Mouse (Mus musculus) neural tube, embryonic 12.5 days (tissue): Measurements from ENCODE around the gene Bri3. TPM values are rescaled to one million over a fixed set of nuclear protein-coding genes. Genes with fewer than 3 reads are reported as not detected.

Experiments used
- ATAC-seq: fragments of 200-750 bp; cut with Nextera tagmentation; 2 replicates; pipeline ENCODE4 v1.8.0; 2017; ENCODE audit warnings: low read depth, mild to moderate bottlenecking, moderate TSS enrichment, moderate library complexity; ENCODE audit not compliant: low FRiP score
- H3K27ac ChIP-seq: fragments of 300-500 bp; sonication (generic); 2 replicates; pipeline ENCODE4 v1.5.1; 2016
- H3K27me3 ChIP-seq: fragments of 300-500 bp; sonication (generic); replicated peaks from 2 replicates; pipeline ENCODE4 v1.6.1; 2016; ENCODE audit warnings: mild to moderate bottlenecking
- H3K36me3 ChIP-seq: fragments of 300-500 bp; sonication (generic); 2 replicates; pipeline ENCODE4 v1.6.1; 2016; ENCODE audit warnings: mild to moderate bottlenecking
- H3K4me1 ChIP-seq: fragments of 300-500 bp; sonication (generic); 2 replicates; pipeline ENCODE4 v1.6.1; 2016
- H3K4me2 ChIP-seq: fragments of 300-500 bp; sonication (generic); replicated peaks from 2 replicates; pipeline ENCODE4 v1.6.1; 2016; ENCODE audit warnings: mild to moderate bottlenecking
- H3K4me3 ChIP-seq: fragments of 300-500 bp; sonication (generic); 2 replicates; pipeline ENCODE4 v1.5.1; 2016
- H3K9ac ChIP-seq: fragments of 300-500 bp; sonication (generic); 2 replicates; pipeline ENCODE4 v1.6.1; 2016; ENCODE audit warnings: mild to moderate bottlenecking
- H3K9me3 ChIP-seq: fragments of 300-500 bp; sonication (generic); 2 replicates; pipeline ENCODE4 v1.6.1; 2016; ENCODE audit warnings: mild to moderate bottlenecking
- WGBS: fragments of 180-500 bp; shearing (Covaris S2); methylation state at CpG from one replicate; pipeline ENCODE4 v1.1.7; 2016; 5-methylcytosine and 5-hydroxymethylcytosine counted together
- polyA plus RNA-seq: library from polyadenylated mRNA; unstranded; fragments of >200 nt; fragmentation: Nextera tagmentation; extraction: Ambion mirVana; gene quantifications from 2 replicates; pipeline ENCODE4 v1.2.1, GENCODE M21; 2016

Bri3 gene
- polyA plus RNA-seq, 1 experiment from 2014 or later = 148 TPM

DNA sequence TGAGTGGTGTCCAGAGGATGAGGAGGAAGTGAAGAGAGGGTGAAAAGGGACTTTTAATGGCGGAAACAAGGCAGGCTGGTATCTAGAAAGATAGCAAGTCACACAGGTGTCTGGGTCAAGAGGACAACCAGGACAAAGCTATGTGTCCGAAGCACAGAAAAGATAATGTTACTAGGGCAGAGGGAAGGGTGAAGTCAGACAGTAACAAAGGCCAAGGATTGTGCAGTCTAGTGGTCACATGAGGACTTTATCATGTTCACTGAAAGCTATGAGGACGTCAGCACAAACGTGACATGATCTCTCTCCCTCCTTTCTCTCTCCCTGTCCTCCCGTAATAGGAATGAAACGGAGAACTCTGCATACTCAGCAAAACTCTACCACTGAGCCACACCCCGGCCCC, 136.5 kb downstream of the Bri3 start:
- Histone ChIP-seq H3K9ac (no peak overlapping the region), H3K4me1 (no peaks in the 10 kb centered on the region), H3K27ac (no peak overlapping the region), H3K27me3 (no peaks in the 10 kb centered on the region), H3K4me3 (no peak overlapping the region), H3K9me3 (peaks cover 5% of the 10 kb centered on the region; the same call in 1 of the 2 replicates), H3K4me2 (no peak overlapping the region), H3K36me3 (no peaks in the 10 kb centered on the region)
- no peak for ATAC-seq
- WGBS = 94% methylated on average over 7 of the region's 7 CpGs

DNA sequence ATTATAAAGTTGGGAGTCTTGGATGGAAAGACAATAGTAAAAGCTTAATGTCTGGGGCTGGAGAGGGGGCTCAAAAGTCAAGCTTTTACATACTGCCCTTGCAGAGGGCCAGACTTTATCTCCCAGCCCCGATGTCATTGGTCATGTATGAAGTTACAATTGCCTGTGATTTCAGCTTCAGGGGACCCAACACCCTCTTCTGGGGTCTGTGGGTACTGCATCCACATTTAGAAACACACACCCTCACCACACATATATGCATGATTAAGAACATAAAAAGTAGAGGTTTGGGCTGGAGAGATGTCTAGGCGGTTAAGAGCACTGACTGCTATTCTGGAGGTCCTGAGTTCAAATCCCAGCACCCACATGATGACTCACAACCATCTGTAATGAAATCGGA, 137.5 kb downstream of the Bri3 start:
- Histone ChIP-seq H3K27me3 (no peaks in the 10 kb centered on the region), H3K4me3 (no peak overlapping the region), H3K9me3 (peaks cover 5% of the 10 kb centered on the region; the same call in 1 of the 2 replicates), H3K4me2 (no peak overlapping the region), H3K36me3 (no peaks in the 10 kb centered on the region), H3K9ac (no peak overlapping the region), H3K27ac (no peak overlapping the region), H3K4me1 (no peaks in the 10 kb centered on the region)
- WGBS = 85% methylated on average over 3 of the region's 3 CpGs
- ATAC-seq = no peak

DNA sequence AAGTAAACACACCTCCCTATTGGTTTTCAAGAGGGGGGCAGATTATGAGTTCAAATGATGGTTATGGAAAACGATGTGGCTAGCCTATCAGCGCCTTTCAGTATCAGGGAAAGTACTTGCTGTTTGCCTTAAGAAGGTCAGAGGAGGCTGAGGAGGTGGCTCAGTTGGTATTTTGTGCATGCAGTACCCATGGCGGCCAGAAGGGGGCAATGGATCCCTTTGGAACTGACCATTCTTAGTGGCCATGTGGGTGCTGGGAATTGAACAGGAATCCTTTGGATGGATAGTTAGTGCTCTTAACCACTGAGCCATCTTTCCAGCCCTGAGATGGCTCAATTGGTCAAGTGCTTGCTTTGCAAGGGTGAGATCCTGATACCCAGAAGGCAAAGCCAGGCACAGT, 139.7 kb downstream of the Bri3 start:
- no peak overlapping the region for H3K4me2 ChIP-seq
- 67% methylated on average over 3 of the region's 3 CpGs for WGBS

DNA sequence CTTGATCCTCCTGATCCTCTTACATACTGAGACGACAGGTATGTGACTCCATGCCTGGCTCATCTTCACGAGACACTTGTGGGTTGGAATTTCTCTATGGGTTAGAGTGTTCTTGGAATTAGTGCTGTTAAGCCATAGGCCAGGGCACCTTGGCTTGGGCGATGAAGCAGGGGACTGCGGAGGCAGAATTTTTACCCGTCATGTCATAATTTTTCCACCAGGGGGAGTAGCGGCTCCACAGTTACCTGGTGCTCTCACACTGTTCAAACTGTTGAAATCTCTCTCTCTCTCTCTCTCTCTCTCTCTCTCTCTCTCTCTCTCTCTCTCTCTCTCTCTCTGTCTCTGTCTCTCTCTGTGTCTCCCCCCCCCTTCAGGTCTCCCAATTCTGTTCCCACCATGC, 143.6 kb downstream of the Bri3 start:
- WGBS = 10% methylated on average over 6 of the region's 6 CpGs
- no peak overlapping the region for H3K4me3 ChIP-seq
- H3K9me3 ChIP-seq = peaks cover 5% of the 10 kb centered on the region; the same call in 1 of the 2 replicates
- ATAC-seq = no peak
- no peak overlapping the region for H3K27ac ChIP-seq
- H3K27me3 ChIP-seq = no peaks in the 10 kb centered on the region
- H3K9ac ChIP-seq = no peak overlapping the region
- no peaks in the 10 kb centered on the region for H3K36me3 ChIP-seq
- H3K4me1 ChIP-seq = no peaks in the 10 kb centered on the region
- no peak overlapping the region for H3K4me2 ChIP-seq

More for the DNA sequence above, 139.7 kb downstream of the Bri3 start:
- ATAC-seq = no peak
- Histone ChIP-seq H3K4me1 (no peaks in the 10 kb centered on the region), H3K36me3 (no peaks in the 10 kb centered on the region), H3K27ac (no peak overlapping the region), H3K9ac (no peak overlapping the region), H3K9me3 (peaks cover 5% of the 10 kb centered on the region; the same call in 1 of the 2 replicates), H3K27me3 (no peaks in the 10 kb centered on the region), H3K4me3 (no peak overlapping the region)

DNA sequence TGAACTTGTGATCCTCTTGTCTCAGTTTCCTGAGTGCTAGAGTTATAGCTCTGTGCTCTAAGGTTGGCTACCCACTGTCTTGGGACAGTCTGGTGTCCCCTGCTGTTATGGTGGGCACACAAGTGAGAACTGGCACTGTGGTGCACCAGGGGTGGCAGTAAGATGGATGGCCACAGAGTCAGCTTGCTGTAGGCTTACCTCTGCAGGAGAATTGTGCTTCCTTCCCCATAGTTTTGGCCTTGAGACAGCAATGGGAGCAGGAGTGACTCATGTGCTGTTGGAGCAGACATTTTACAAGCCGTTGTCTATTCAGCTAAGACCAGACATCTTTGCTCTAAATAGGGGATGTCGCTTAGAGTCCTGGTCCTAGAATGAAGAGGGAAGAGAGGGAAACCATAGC, 149.9 kb downstream of the Bri3 start:
- H3K4me1 ChIP-seq = no peaks in the 10 kb centered on the region
- 83% methylated on average over 2 of the region's 2 CpGs for WGBS
- no peaks in the 10 kb centered on the region for H3K9me3 ChIP-seq

DNA sequence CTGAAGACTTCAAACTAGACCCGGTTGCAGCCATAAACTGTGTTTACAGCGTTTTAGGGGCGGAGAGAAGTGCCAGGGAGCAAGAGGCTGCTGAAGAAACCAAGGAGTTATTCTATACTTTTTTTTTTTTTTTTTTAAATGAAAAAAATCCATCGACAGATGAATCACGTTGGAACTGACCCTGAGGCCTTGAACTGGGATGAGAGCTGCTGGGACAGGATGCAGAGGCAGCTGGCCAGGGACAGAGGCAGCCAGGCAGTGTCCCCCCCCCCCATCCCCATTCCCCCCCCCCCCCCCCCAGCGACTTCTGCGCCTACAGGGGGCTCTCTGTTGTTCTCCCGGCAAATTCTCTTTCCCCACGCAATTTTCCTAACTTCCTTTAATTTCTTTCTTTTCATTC, 153.3 kb downstream of the Bri3 start:
- Histone ChIP-seq H3K4me1 (no peaks in the 10 kb centered on the region), H3K27me3 (no peaks in the 10 kb centered on the region), H3K9me3 (no peaks in the 10 kb centered on the region), H3K27ac (no peak overlapping the region), H3K36me3 (no peaks in the 10 kb centered on the region), H3K4me3 (no peak overlapping the region), H3K4me2 (no peak overlapping the region), H3K9ac (no peak overlapping the region)
- 14% methylated on average over 5 of the region's 9 CpGs for WGBS
- ATAC-seq = no peak

More for the DNA sequence above, 149.9 kb downstream of the Bri3 start:
- Histone ChIP-seq H3K4me2 (no peak overlapping the region), H3K27ac (no peak overlapping the region), H3K36me3 (no peaks in the 10 kb centered on the region), H3K9ac (no peak overlapping the region), H3K4me3 (no peak overlapping the region), H3K27me3 (no peaks in the 10 kb centered on the region)
- ATAC-seq = no peak

DNA sequence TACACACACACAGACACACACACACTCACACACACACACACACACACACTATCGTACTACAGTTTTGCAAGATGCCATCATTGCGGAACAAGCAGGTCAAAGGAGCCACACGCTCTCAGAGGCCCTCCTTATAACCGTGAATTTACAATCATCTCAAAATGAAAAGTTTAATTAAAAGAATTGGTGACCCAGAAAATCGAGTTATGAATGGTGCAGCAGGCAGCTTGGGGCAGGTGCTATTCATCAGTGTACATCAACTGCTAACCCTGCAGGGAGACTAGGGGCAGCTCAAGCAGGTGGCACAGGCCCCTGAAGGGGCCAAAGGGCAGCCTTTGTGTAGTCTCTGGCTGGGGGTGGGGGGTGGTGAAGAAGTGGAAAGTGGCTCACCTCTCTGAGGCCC, 156.6 kb downstream of the Bri3 start:
- Histone ChIP-seq H3K4me2 (no peak overlapping the region), H3K36me3 (no peaks in the 10 kb centered on the region), H3K27ac (no peak overlapping the region), H3K4me3 (no peak overlapping the region), H3K9me3 (no peaks in the 10 kb centered on the region), H3K4me1 (no peaks in the 10 kb centered on the region), H3K27me3 (no peaks in the 10 kb centered on the region), H3K9ac (no peak overlapping the region)
- no peak for ATAC-seq
- WGBS = 33% methylated on average over 5 of the region's 5 CpGs

DNA sequence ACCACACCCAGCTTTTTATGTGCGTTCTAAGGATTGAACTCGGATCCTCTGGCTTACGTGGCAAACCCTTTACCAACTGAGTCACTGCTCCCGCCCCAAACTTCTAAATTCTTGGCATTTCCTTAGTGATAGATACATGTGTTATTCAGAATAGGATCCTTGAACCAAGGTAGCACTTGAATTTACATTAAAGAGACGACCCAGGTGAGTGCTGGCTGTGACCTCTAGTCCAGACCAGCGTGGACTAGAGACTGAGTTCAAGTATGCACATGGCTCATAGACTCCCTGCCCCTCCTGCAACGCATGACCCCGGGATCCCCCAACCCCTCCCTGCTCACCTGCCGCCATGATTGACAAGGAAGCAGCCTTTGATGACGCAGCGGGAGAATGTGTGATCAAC, 162.0 kb downstream of the Bri3 start:
- WGBS = 87% methylated on average over 11 of the region's 11 CpGs
- Histone ChIP-seq H3K9ac (no peak overlapping the region), H3K27ac (no peak overlapping the region), H3K36me3 (no peaks in the 10 kb centered on the region), H3K27me3 (no peaks in the 10 kb centered on the region), H3K4me1 (no peaks in the 10 kb centered on the region), H3K4me2 (no peak overlapping the region), H3K9me3 (no peaks in the 10 kb centered on the region), H3K4me3 (no peak overlapping the region)
- no peak for ATAC-seq

DNA sequence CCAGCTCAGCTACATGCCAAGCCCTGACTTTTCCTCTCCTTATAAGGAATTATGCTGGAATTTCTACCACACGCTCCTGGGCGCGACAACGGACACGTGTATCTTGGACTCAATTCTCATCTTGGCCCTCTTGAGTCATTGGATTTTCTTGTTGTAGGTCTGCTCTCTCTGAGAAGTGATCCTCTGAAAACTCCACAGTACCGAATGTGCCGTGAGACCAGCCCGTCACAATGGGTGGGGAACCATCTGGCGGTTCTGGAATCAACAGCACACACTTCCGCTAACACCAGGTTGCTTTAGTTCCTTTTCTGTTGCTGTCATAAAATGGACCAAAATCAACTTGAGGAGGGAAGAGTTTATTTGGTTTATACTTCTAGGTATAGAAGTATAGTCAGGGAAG, 166.4 kb downstream of the Bri3 start:
- H3K27me3 ChIP-seq = no peaks in the 10 kb centered on the region
- H3K4me1 ChIP-seq = no peaks in the 10 kb centered on the region
- H3K27ac ChIP-seq = no peak overlapping the region
- H3K9ac ChIP-seq = no peak overlapping the region
- no peak overlapping the region for H3K4me2 ChIP-seq
- no peaks in the 10 kb centered on the region for H3K9me3 ChIP-seq
- H3K36me3 ChIP-seq = no peaks in the 10 kb centered on the region
- H3K4me3 ChIP-seq = no peak overlapping the region
- 97% methylated on average over 10 of the region's 10 CpGs for WGBS
- ATAC-seq = no peak

DNA sequence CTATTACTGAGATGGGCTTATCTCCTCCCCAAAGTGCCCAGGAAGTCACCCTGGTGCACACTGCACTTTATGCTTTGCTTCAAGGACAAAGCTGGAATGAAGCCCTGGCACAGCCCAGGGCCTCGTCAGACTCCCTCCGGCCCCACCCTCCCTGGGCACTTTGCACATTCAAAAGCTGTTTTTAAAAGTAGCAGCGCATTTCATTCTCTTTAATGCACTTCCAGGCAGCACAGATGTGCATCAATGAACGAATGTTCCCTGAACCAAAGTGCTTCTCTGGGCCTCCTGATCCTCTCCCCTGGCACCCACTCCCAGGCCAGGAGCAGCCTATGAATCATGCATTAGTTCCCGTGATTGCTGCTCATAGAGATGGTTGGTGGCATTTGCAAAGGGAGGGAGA, 167.5 kb downstream of the Bri3 start:
- no peaks in the 10 kb centered on the region for H3K36me3 ChIP-seq
- no peak overlapping the region for H3K4me3 ChIP-seq
- no peak overlapping the region for H3K27ac ChIP-seq
- no peak overlapping the region for H3K4me2 ChIP-seq
- no peaks in the 10 kb centered on the region for H3K9me3 ChIP-seq
- ATAC-seq = no peak
- H3K4me1 ChIP-seq = no peaks in the 10 kb centered on the region
- H3K27me3 ChIP-seq = no peaks in the 10 kb centered on the region
- no peak overlapping the region for H3K9ac ChIP-seq
- WGBS = 53% methylated on average over 5 of the region's 5 CpGs

DNA sequence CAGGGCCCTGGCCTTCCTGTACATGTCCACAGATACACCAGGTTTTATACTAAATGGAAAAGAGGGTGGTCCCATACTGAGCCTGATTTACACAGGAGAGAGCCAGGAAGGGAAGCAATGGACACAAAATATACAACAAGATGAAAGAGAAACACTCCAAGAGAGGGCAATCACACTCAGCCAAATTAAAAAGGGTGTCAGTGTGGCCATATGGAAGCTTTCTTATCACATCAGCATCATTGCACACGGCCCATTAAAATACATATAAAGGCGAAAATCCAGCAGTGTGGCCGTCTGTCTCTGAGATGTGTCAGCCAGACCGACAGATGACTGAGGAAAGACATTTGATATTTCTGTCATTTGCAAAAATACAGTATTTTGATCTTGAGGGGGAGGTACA, 168.5 kb downstream of the Bri3 start:
- no peaks in the 10 kb centered on the region for H3K36me3 ChIP-seq
- no peaks in the 10 kb centered on the region for H3K4me1 ChIP-seq
- no peak overlapping the region for H3K4me2 ChIP-seq
- H3K4me3 ChIP-seq = no peak overlapping the region
- H3K9me3 ChIP-seq = no peaks in the 10 kb centered on the region
- WGBS = 82% methylated on average over 4 of the region's 4 CpGs
- H3K27ac ChIP-seq = no peak overlapping the region
- H3K27me3 ChIP-seq = no peaks in the 10 kb centered on the region
- ATAC-seq = no peak
- H3K9ac ChIP-seq = no peak overlapping the region

DNA sequence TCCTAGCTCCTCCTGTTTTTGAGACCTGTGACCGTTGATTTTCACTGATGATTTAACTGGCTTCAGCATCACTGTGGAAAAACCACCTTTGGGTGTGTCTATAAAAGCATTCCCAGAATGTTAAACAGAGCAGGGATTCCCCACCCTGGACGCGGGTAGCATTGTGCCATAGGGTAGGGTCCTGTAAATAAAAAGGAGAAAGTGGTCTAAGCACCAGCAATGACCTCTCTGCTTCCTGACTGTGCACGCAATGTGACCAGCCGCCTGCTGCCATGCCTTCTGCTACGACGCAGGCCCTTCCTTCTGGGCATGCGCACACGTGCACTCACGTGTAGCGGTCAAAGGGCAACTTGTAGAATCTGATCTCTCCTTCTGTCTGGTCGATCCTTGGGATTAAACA, 174.2 kb downstream of the Bri3 start:
- Histone ChIP-seq H3K9ac (no peak overlapping the region), H3K27me3 (no peaks in the 10 kb centered on the region), H3K4me2 (no peak overlapping the region), H3K27ac (no peak overlapping the region), H3K4me1 (no peaks in the 10 kb centered on the region), H3K9me3 (no peaks in the 10 kb centered on the region), H3K36me3 (no peaks in the 10 kb centered on the region), H3K4me3 (no peak overlapping the region)
- ATAC-seq = no peak
- 93% methylated on average over 12 of the region's 12 CpGs for WGBS

DNA sequence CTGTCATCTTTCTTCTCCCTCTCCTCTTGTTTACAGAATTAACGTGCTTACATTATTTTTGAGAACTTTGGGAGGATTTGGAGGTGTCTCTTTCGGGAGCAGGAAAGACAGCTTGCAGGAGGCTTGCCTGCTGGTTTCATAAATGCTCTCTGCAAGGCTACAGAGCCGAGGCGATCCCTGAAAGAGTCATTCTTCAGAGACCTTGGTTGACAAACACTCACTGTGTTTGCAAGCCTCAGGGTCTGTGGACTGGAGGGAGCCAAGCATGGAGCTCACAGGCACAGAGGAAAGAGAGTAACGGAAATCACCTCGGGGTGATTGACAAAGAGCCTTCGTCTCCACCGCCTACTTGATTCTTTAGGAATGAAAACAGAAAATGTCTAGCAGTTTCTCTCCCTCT, 175.8 kb downstream of the Bri3 start:
- 78% methylated on average over 8 of the region's 8 CpGs for WGBS
- ATAC-seq = no peak
- H3K9ac ChIP-seq = no peak overlapping the region

More for the DNA sequence above, 175.8 kb downstream of the Bri3 start:
- Histone ChIP-seq H3K27me3 (no peaks in the 10 kb centered on the region), H3K27ac (no peak overlapping the region), H3K4me2 (no peak overlapping the region), H3K9me3 (no peaks in the 10 kb centered on the region), H3K4me3 (no peak overlapping the region), H3K36me3 (no peaks in the 10 kb centered on the region), H3K4me1 (no peaks in the 10 kb centered on the region)
